Mouse (Mus musculus): ENCODE results near the gene Fkbp1a. TPM values are rescaled to one million over a fixed set of nuclear protein-coding genes. Genes with fewer than 3 reads are reported as not detected.

Gene Fkbp1a
- polyA plus RNA-seq, 1 experiment: 216 TPM

GRCm38 (mm10) chr2:151528066-151528465, 14.2 kb upstream of the Fkbp1a start:
- TF ChIP-seq POLR2A (IDR thresholded peaks at IDR 0.05; ENCODE audit: borderline replicate concordance, extremely low read depth, insufficient read depth, insufficient read length, poor library complexity, severe bottlenecking) (no peak), CTCF (IDR thresholded peaks at IDR 0.05; ENCODE audit: borderline replicate concordance, extremely low read depth, insufficient read depth, insufficient read length) (no peak)
- no peak for DNase-seq (ENCODE audit: low read depth)

- no peak for DNase-seq (ENCODE audit: low read depth)
- no peak for TF ChIP-seq CTCF (IDR thresholded peaks at IDR 0.05; ENCODE audit: borderline replicate concordance, extremely low read depth, insufficient read depth, insufficient read length)
These were observed 13.1 kb upstream of the Fkbp1a start for GRCm38 (mm10) chr2:151529169-151529568.

GRCm38 (mm10) chr2:151530378-151531230, 11.7 kb upstream of the Fkbp1a start:
- no peak for DNase-seq (ENCODE audit: low read depth)
- no peak for TF ChIP-seq CTCF (IDR thresholded peaks at IDR 0.05; ENCODE audit: borderline replicate concordance, extremely low read depth, insufficient read depth, insufficient read length)
- no peak for TF ChIP-seq POLR2A (IDR thresholded peaks at IDR 0.05; ENCODE audit: borderline replicate concordance, extremely low read depth, insufficient read depth, insufficient read length, poor library complexity, severe bottlenecking)

DNA sequence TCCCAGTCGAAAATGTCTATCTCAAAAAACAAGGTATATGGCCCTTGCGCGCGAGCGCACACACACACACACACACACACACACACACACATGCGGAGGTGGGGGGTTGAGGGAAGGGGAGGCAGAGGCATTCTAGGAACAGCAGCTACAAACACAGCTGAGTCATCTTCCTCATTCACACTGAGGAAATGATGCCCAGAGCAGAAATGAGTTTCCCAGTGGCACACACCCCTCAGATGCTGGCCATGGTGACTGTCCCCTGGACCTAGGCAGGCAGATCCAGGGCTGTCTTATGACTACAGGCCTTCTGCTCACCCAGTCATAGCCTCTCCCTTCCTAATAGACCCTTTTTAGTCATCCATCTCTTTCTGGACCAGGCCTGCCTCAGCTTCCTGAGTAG, 8.7 kb upstream of the Fkbp1a start:
- TF ChIP-seq POLR2A (IDR thresholded peaks at IDR 0.05; ENCODE audit: borderline replicate concordance, extremely low read depth, insufficient read depth, insufficient read length, poor library complexity, severe bottlenecking) (no peak), CTCF (IDR thresholded peaks at IDR 0.05; ENCODE audit: borderline replicate concordance, extremely low read depth, insufficient read depth, insufficient read length) (no peak)
- DNase-seq (ENCODE audit: low read depth): no peak

- TF ChIP-seq POLR2A (IDR thresholded peaks at IDR 0.05; ENCODE audit: borderline replicate concordance, extremely low read depth, insufficient read depth, insufficient read length, poor library complexity, severe bottlenecking) (no peak), CTCF (IDR thresholded peaks at IDR 0.05; ENCODE audit: borderline replicate concordance, extremely low read depth, insufficient read depth, insufficient read length) (no peak)
- DNase-seq (ENCODE audit: low read depth): peak; percentile 60
These were observed 6.2 kb upstream of the Fkbp1a start for GRCm38 (mm10) chr2:151535961-151536617.

DNA sequence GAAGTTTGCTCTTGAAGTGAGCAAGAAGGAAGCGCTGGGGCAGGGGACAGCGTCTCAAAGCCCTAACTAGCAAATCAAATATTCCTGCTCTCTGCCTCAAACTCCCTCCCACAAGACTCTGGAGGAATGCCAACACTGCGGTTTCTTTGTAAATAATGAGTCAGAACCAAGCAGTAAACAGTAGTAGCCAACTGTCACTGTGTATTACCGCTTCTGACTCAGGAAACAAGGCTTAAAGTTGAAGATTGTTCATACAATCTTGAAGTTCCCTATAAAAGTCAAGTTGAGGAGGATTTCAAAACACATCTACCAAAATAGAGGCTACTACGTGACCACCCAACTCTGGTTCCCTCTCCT, 5.7 kb upstream of the Fkbp1a start:
- peak; percentile 62 for DNase-seq (ENCODE audit: low read depth)
- TF ChIP-seq CTCF (IDR thresholded peaks at IDR 0.05; ENCODE audit: borderline replicate concordance, extremely low read depth, insufficient read depth, insufficient read length): no peak
- no peak for TF ChIP-seq POLR2A (IDR thresholded peaks at IDR 0.05; ENCODE audit: borderline replicate concordance, extremely low read depth, insufficient read depth, insufficient read length, poor library complexity, severe bottlenecking)

- no peak for DNase-seq (ENCODE audit: low read depth)
- no peak for TF ChIP-seq CTCF (IDR thresholded peaks at IDR 0.05; ENCODE audit: borderline replicate concordance, extremely low read depth, insufficient read depth, insufficient read length)
- TF ChIP-seq POLR2A (IDR thresholded peaks at IDR 0.05; ENCODE audit: borderline replicate concordance, extremely low read depth, insufficient read depth, insufficient read length, poor library complexity, severe bottlenecking): no peak
These were observed 3.6 kb upstream of the Fkbp1a start for GRCm38 (mm10) chr2:151538646-151539045.

DNA sequence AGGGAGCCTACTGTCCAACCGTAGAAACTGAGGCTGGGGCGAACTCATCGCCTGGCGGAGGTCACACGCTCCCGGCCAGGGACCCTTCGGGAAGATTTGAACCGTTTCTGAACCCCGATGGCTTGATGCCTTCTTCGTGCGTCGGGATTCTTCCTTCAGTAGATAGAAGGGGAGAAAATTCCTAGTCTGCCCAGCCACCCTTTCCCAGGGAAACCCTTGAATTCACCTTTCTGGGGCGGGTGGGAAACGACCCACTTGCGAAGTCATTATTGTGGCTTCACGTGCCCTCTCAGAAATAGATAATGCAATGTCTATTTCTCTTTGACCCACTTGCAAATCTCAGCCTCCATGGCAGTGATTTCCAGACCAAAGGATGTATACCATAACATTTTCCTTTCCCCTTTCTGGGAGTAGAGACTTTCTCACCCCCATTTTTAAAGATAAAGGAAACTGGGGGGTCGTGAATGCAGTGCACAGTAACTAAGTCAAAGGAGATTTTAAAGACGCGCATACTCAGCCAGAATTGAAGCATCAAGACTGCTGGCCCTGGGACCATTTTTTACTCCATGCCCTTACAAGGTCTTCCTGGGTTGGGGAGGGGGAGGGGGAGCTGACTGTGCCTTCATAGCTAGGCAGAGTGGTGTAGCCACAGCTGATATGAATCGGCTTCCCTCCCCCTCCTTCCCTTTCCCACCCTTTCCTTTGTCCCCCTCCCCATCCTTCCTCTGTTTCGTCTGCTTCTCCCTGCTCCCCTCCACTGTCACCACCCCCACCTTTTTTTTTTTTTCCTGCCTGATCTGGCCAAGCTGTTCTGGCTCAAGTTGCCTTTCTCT, 996 bp downstream of the Fkbp1a start:
- DNase-seq (ENCODE audit: low read depth): peak; percentile 76
- no peak for TF ChIP-seq CTCF (IDR thresholded peaks at IDR 0.05; ENCODE audit: borderline replicate concordance, extremely low read depth, insufficient read depth, insufficient read length)
- no peak for TF ChIP-seq POLR2A (IDR thresholded peaks at IDR 0.05; ENCODE audit: borderline replicate concordance, extremely low read depth, insufficient read depth, insufficient read length, poor library complexity, severe bottlenecking)

DNA sequence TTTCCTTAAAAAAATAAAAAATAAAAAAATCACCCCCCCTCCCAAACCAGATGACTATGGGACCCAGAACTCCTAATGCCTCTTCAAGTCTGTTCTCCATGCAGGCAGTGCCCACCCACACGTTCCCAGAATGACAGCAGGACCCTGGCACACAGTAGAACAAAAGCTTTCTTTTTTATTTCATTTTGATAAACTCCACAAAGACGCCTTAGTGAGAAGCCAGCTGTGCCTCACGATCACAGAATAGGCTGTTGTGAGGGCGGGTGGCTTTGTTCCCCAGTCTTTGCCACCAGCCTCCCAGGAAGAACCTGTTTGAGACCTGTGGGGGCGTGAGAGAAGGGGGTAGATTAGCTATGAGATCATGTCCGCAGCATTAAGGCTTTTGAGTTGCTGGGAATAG, 2.4 kb downstream of the Fkbp1a start:
- no peak for TF ChIP-seq CTCF (IDR thresholded peaks at IDR 0.05; ENCODE audit: borderline replicate concordance, extremely low read depth, insufficient read depth, insufficient read length)
- TF ChIP-seq POLR2A (IDR thresholded peaks at IDR 0.05; ENCODE audit: borderline replicate concordance, extremely low read depth, insufficient read depth, insufficient read length, poor library complexity, severe bottlenecking): no peak
- no peak for DNase-seq (ENCODE audit: low read depth)

DNA sequence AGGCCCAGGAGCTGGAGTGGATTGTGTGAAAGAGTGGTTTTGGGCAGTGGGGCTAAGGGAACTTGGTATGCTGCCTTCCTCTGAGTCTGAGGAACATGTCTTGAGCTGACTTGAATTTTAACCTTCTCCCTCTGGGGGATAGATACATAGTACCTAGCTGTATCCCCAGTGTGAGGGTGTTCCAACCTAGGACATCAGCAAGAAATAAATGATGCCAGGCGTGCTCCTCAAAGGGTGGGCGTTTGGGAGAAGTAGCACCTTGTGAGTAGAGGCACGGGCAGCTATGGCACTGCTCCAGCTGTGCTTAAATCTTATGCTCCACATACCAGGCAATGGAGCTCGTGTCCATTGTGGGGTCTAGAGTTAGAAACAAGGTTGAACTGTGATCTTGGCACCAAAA, 4.3 kb downstream of the Fkbp1a start:
- TF ChIP-seq CTCF (IDR thresholded peaks at IDR 0.05; ENCODE audit: borderline replicate concordance, extremely low read depth, insufficient read depth, insufficient read length) (no peak), POLR2A (IDR thresholded peaks at IDR 0.05; ENCODE audit: borderline replicate concordance, extremely low read depth, insufficient read depth, insufficient read length, poor library complexity, severe bottlenecking) (no peak)
- no peak for DNase-seq (ENCODE audit: low read depth)

DNA sequence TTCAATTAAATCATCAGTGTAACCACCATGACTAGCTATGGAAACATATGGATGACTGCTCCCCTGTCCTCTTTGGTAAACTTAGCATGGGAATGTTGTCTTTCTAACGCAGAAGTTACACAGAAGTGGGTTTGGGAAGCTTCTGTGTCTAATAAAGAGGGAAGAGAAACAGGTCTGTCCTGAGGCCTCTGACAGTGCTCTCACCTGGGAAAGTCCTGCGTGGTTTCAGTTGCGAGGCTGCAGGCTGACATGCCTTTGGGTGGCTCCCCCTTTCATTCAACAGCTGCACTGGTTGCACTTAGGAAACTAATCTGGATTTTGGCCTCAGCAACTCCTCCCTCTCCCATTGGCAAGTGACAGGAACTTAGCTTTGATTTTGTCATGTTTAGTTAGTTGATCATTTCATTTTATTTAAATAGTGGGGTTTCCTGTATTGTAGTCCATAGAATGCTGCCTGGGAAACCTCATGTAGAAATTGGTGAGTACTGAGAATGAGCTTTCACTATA, 7.4 kb downstream of the Fkbp1a start:
- TF ChIP-seq POLR2A (IDR thresholded peaks at IDR 0.05; ENCODE audit: borderline replicate concordance, extremely low read depth, insufficient read depth, insufficient read length, poor library complexity, severe bottlenecking) (no peak), CTCF (IDR thresholded peaks at IDR 0.05; ENCODE audit: borderline replicate concordance, extremely low read depth, insufficient read depth, insufficient read length) (no peak)
- no peak for DNase-seq (ENCODE audit: low read depth)
